Mouse (Mus musculus): ENCODE measurements around the gene Astl.

DNA sequence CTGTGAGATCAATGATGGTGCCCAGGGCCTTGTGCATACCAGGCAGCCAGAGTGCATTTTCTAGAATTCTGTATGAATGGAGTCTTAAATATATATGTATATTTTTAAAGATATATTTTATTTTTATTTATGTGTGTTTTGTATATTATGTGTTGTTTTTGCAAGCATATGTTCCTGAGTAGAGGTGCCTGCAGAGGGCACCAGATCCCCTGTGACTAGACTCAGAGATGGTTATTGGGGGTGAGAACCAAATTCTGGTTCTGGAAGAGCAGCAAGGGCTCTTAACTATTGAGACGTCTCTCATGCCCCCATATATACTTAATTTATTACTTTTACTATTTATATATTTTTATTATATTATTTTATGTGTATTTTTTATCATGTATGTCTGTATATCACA, 27.2 kb upstream of the Astl start:
- TF ChIP-seq CTCF (IDR thresholded peaks at IDR 0.05; ENCODE audit: low read depth, low read length) (no peak), POLR2AphosphoS5 (IDR thresholded peaks at IDR 0.05; ENCODE audit: insufficient replicate concordance, low read depth, low read length) (no peak), GATA1 (IDR thresholded peaks at IDR 0.05; ENCODE audit: borderline replicate concordance, low read length) (no peak)
